Mouse (Mus musculus) urinary bladder, postnatal 14 days (tissue): ENCODE measurements at regions not wholly inside any gene's neighbourhood (a gene's known extent, or its start where the extent isn't known, plus 50 kb on each side); places are given as distances from the start of the nearest gene placed in this dataset.

Source experiments
- DNase-seq: peaks from one replicate; pipeline ENCODE4 v3.0.0; 2021; ENCODE audit warnings: low spot score

GRCm38 (mm10) chr2:48539465-48540055, 274.3 kb upstream of the Acvr2a start:
- DNase-seq = peak; percentile 27

- no peak for DNase-seq
These were observed 269.5 kb upstream of the Acvr2a start for GRCm38 (mm10) chr2:48544377-48544776.

- DNase-seq = no peak
These were observed 268.8 kb upstream of the Acvr2a start for GRCm38 (mm10) chr2:48545072-48545471.

- DNase-seq = no peak
These were observed 268.2 kb upstream of the Acvr2a start for GRCm38 (mm10) chr2:48545679-48546078.

- no peak for DNase-seq
These were observed 267.7 kb upstream of the Acvr2a start for GRCm38 (mm10) chr2:48546194-48546593.

- DNase-seq = no peak
These were observed 257.3 kb upstream of the Acvr2a start for GRCm38 (mm10) chr2:48556600-48556999.

DNA sequence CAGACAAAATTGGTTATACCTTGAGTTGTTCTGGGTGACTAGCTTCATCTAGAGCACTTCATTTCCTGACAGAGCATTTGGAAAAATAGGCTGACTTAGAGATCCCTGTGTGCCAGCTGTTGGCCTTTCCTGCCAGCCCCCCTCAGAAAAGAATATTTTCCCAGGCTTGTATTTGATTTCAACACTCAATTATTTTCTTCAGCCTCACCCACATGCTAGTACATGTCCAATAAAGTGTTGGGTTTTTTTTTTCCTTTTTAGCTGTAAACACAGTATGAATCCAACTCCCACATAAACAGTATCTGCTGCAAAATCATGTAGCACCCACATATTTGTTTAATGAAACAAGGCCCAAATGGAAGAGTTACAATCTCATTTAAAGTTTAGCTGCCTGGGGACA, 256.8 kb upstream of the Acvr2a start:
- no peak for DNase-seq

GRCm38 (mm10) chr2:48558641-48559040, 255.3 kb upstream of the Acvr2a start:
- no peak for DNase-seq

- DNase-seq = no peak
These were observed 250.3 kb upstream of the Acvr2a start for GRCm38 (mm10) chr2:48563636-48564035.

DNA sequence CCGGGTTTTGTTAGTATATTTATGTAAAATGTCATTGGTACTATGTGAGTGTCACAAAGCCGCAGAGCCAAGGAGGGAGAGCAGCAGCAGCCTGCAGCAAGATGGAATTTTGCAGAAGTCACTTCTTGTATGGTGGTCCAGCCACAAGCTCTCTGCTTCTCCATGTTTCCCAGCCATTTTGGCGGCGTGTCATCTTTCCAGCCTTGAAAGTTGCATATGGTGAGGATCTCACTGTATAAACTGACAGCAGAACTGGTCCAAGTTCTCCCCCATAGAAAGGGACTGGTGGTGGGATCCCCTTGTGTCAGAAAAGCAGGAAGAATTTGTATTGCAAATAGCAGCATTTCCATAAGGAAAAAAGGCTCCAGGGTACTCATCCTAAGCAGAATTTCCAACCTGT, 249.7 kb upstream of the Acvr2a start:
- no peak for DNase-seq

GRCm38 (mm10) chr2:48567871-48568270, 246.0 kb upstream of the Acvr2a start:
- DNase-seq = peak; percentile 24

DNA sequence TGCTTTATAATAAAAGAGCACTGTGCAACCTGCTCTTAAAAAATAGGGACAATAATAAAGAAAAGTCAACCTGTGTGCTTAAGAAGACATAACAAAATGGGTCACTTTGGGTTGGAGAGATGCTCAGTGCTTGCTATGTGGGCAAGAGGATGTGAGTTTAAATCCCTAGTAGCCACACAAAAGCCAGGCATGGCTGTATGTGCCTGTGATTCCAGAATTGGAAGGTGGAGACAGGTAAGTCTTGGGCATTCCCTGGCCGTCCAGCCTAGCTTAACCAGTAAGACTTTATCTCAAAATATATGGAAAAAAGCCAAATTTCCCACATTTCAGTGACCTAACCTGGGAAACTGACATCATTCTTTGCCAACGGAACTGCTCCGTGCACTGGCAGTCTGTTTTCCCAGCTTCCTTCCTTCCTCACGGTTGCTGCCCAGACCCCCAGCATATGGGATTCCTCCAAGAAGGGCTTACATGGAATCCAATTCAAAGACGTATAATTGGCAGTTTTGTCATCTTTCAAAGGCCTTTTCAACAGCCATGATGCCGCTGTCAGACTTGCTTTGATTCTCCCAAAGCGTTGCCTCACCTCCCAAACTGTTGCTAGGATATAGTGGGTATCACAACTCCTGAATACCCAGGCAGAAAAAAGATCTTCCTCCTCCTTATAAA, 227.6 kb upstream of the Acvr2a start:
- DNase-seq = no peak

- no peak for DNase-seq
These were observed 227.1 kb upstream of the Acvr2a start for GRCm38 (mm10) chr2:48586831-48587169.

DNA sequence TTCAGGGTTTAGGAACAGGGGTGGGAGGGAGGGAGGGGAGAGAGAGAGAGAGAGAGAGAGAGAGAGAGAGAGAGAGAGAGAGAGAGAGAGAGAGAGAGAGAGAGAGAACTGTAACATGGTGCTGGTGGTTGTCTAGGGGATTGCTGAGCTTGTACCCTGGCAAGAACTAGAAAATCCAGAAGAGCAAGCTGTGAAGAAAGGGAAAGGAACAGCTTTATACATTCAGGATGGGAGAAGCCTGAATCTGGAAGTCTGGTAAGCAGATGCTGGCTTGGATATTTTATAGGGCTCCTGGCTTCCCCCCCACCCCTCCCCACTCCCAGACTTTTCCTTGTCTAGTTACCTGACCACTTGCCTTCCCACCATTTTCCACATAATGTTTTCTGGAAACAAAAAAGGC, 224.2 kb upstream of the Acvr2a start:
- no peak for DNase-seq

DNA sequence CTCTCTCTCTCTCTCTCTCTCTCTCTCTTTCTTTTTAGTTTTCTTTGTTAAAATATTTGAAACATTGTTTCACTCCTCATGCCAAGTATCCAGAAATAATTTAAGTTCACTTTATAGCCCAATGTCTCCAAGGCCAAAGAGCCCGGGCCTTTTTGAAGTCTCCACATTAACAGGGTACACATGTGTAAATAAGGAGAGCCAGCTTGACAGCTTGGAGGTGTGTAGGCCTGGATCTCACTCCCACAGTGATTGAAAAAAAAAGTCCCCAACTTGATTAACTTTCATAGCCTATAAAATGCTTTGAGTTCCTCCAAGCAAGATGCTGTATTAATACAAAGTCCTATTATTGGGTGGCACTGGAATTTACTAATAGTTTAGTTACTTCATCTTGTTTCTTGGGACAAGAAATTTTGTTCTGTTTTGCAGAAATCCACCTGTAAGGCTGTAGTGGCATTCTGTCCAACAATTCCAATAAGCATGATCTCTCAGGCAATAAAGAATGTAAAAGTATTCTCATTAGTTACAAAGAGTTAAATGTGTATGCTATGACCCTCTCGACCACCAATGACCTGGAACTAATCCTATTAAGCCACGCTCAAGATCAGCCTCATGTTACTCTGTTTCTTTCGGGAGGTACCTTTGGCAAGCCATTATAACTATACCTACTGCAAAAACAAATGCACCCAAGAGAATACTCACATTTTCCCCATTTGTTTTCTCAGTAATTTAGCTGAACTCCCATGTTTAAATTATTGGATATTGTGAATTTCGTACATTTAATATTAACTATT, 215.9 kb upstream of the Acvr2a start:
- DNase-seq = no peak

- no peak for DNase-seq
These were observed 214.5 kb upstream of the Acvr2a start for GRCm38 (mm10) chr2:48599367-48599766.

- DNase-seq = no peak
These were observed 212.1 kb upstream of the Acvr2a start for GRCm38 (mm10) chr2:48601855-48602254.

DNA sequence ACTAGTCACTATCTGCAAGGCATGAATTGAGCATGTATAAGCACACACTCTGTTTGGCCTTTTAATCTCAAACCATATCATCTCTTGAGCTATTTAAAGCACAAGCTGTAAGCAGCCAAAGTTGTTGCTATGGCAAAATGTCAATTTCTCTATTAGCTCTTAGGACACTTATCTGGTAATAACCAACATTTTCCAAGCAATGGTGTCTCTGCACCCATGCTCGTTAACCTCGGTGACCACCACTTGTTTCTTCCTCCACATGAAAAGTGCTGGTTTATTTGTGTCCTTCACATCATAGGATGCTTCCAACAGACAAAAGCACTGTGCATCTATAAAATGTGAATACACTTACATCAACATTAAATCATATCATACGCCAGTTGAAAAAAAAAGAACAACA, 204.4 kb upstream of the Acvr2a start:
- DNase-seq = no peak

- DNase-seq = no peak
These were observed 201.7 kb upstream of the Acvr2a start for GRCm38 (mm10) chr2:48612251-48612650.

DNA sequence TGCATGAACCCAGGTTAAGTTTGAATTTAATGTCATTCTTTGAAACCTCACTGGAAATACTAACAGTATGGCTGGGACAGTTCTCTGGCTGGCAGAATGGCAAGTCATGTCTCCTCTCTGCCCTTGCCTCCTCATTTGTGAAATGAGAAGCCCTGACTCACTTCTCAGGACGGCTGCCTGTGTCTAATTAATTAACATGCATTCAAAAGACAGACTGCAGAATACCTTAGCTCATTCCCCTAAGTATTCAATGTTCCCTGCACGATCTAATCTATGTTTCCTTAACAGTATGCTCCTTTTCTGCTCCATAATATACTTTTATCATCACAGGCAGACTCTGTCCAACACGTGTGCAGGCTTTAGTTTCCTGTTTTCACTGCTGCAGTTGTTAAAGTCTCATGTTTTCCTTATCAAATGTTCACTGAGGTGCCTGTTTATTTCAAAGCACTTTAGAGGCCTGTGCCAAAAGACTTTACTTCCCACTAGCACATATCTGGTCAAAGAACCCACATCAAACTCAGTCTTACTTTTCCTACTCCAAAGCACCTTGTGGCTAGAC, 196.7 kb upstream of the Acvr2a start:
- DNase-seq = no peak

DNA sequence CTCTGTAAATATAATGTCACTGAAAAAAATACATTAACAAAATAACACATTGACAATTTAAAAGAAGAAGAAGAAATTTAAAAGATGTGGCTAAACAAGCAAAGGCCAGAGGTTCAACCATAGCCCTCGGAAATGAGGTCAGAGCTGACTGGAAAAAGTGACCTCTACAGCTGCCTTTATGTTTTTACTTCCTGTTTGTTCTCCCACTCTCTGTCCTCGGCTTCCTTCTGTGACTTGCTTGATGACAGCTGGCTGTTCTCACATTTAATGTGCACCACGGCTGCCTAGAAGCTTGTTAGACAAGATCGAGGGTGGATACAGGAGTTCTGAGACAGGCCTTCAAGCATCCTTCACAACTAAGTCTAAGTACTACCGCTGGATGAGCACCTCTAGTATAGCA, 194.9 kb upstream of the Acvr2a start:
- DNase-seq = no peak

DNA sequence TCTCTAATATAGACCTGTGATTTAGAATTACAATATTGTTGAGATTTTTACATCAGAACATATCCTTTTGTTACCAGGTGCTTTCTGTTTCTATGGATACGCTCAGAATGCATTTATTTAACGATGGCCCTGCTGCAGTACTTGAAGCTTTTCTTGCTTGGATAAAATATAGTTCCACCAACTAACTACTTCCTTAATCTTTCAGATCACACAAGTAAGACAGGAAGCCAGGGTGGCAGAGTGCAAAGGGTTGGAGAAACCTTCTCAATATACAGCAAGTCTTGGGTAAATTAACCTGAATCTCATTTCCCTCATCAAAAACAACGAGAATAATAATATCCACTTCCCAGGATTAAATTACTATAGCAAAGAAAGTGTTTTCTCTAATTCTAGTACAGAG, 193.1 kb upstream of the Acvr2a start:
- no peak for DNase-seq

DNA sequence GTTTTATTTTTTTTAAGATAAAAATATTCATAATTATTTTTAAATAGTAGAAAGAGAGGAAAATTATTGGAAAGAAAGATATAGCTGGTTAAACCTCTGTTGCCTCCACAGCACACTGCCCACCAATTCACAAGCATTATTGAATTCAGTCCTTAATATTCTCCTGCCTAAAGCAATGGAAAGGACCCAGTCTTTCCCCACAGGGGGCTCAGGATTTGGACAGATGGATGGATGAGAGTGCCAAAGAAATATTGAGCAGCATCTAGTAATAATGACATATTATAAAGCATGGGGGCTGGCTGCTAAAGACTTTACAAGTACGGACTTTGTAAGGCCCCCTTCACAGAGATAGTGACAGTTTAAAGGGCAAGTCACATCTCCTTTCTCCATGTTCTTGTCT, 191.6 kb upstream of the Acvr2a start:
- no peak for DNase-seq
